ENCODE assay signal across 8 mouse cellular contexts in genomic region chr2:6872131-6872893, GRCm38 (mm10).
A peak's percentile ranks its signal among the peaks of the same experiment; 100 is the strongest.
DNase-seq lines count a peak whose midpoint lies in the region; ATAC-seq and TF ChIP-seq lines count a peak whose summit lies in the region.

No protein-coding gene starts in this region.

- no peak for TF ChIP-seq CTCF in heart, adult 2 months (IDR thresholded peaks at IDR 0.05)
- TF ChIP-seq CTCF in kidney, adult 2 months (conservative IDR thresholded peaks at IDR 0.05; ENCODE audit: insufficient read depth, insufficient read length, low read depth, low read length), result no peak
- TF ChIP-seq CTCF in liver, embryonic 14.5 days (IDR thresholded peaks at IDR 0.05; ENCODE audit: low read depth), result no peak

- H3K4me3 ChIP-seq in erythroblast, embryonic 14.5 days (replicated peaks), result peak overlapping the region; percentile 52
- peak overlapping the region; percentile 67 for H3K4me3 ChIP-seq in heart, adult 2 months
- H3K4me3 ChIP-seq in kidney, adult 2 months (ENCODE audit: insufficient read depth, low read depth, low read length), result peak overlapping the region; percentile 61
- H3K4me3 ChIP-seq in liver, embryonic 14.5 days (ENCODE audit: insufficient read depth in 1 of 2, low read depth in 2 of 2, low read length in 2 of 2), result peak overlapping the region; percentile 56 to 61
- peak overlapping the region; percentile 62 for H3K4me3 ChIP-seq in neural tube, embryonic 11.5 days (ENCODE audit: low read depth, low read length)
- peak overlapping the region; percentile 81 for H3K4me3 ChIP-seq in stomach, embryonic 15.5 days (replicated peaks)

- TF ChIP-seq EP300 in heart, adult 2 months (IDR thresholded peaks at IDR 0.05; ENCODE audit: insufficient read depth, low read depth, low read length), result no peak
- TF ChIP-seq EP300 in liver, embryonic 14.5 days (IDR thresholded peaks at IDR 0.05; ENCODE audit: low read depth), result no peak

- WGBS in heart, adult 2 months, result 1% methylated on average over 94 of the region's 124 CpGs
- WGBS in kidney, adult 2 months, result 2% methylated on average over 112 of the region's 124 CpGs
- WGBS in liver, embryonic 14.5 days (ENCODE audit: insufficient replicate concordance), result under 1% methylated on average over 98 of the region's 124 CpGs
- WGBS in neural tube, embryonic 11.5 days, result under 1% methylated on average over 67 of the region's 124 CpGs
- under 1% methylated on average over 97 of the region's 124 CpGs for WGBS in stomach, embryonic 15.5 days

- intact Hi-C loops in heart, adult 2 months (cut with DNase I), result loop anchor here (5.0 kb wide), 2 partner anchors 210 to 370 kb away; no protein-coding TSS in a partner anchor

- peak; percentile 78 for DNase-seq in embryo, embryonic 10.5 days (ENCODE audit: low spot score)
- peak; percentile 80 to 85 for DNase-seq in heart, adult 2 months
- DNase-seq in kidney, adult 2 months, result peak; percentile 67
- no peak for DNase-seq in liver, embryonic 14.5 days (ENCODE audit: low read depth in 3 of 3, low spot score in 3 of 3)
- DNase-seq in neural tube, embryonic 11.5 days (ENCODE audit: low spot score), result peak; percentile 87

- H3K27ac ChIP-seq in heart, adult 2 months, result peak overlapping the region; percentile 71
- H3K27ac ChIP-seq in kidney, adult 2 months (ENCODE audit: insufficient read depth, low read depth, low read length), result no peak overlapping the region
- H3K27ac ChIP-seq in liver, embryonic 14.5 days, result no peak overlapping the region
- peak overlapping the region; percentile 83 for H3K27ac ChIP-seq in neural tube, embryonic 11.5 days (ENCODE audit: low read depth, low read length)
- H3K27ac ChIP-seq in stomach, embryonic 15.5 days, result peak overlapping the region; percentile 69

- 0 out of 2 replicates have a peak, but pooled peaks cover 2% of the 10 kb centered on the region for H3K79me2 ChIP-seq in heart, adult 2 months (replicated peaks; ENCODE audit: control insufficient read depth, insufficient read depth, low read length)

- no peaks in the 10 kb centered on the region for H3K36me3 ChIP-seq in erythroblast, embryonic 14.5 days (ENCODE audit: control insufficient read depth)
- no peaks in the 10 kb centered on the region for H3K36me3 ChIP-seq in heart, adult 2 months (ENCODE audit: control insufficient read depth, insufficient read depth, low read length)
- H3K36me3 ChIP-seq in kidney, adult 2 months (ENCODE audit: control insufficient read depth, insufficient read depth, low read length), result no peaks in the 10 kb centered on the region
- H3K36me3 ChIP-seq in liver, embryonic 14.5 days (replicated peaks; ENCODE audit: control insufficient read depth, insufficient read depth, low read depth), result no peaks in the 10 kb centered on the region
- H3K36me3 ChIP-seq in neural tube, embryonic 11.5 days (ENCODE audit: control insufficient read depth, insufficient read depth, low read length), result no peaks in the 10 kb centered on the region
- no peaks in the 10 kb centered on the region for H3K36me3 ChIP-seq in stomach, embryonic 15.5 days

- H3K27me3 ChIP-seq in erythroblast, embryonic 14.5 days (ENCODE audit: control insufficient read depth), result peaks cover 59% of the 10 kb centered on the region
- 0 out of 2 replicates have a peak, but pooled peaks cover 2% of the 10 kb centered on the region for H3K27me3 ChIP-seq in heart, adult 2 months (ENCODE audit: control insufficient read depth, insufficient read depth, low read length)
- H3K27me3 ChIP-seq in kidney, adult 2 months (replicated peaks; ENCODE audit: control insufficient read depth, insufficient read depth, low read length), result peaks cover 2% of the 10 kb centered on the region
- peaks cover 33% of the 10 kb centered on the region for H3K27me3 ChIP-seq in liver, embryonic 14.5 days (ENCODE audit: control insufficient read depth, insufficient read depth, low read length)
- H3K27me3 ChIP-seq in neural tube, embryonic 11.5 days (ENCODE audit: control insufficient read depth, insufficient read depth, low read length), result no peaks in the 10 kb centered on the region
- no peaks in the 10 kb centered on the region for H3K27me3 ChIP-seq in stomach, embryonic 15.5 days (replicated peaks)

- no peaks in the 10 kb centered on the region for H3K9me3 ChIP-seq in erythroblast, embryonic 14.5 days (ENCODE audit: control insufficient read depth, low read length)
- no peaks in the 10 kb centered on the region for H3K9me3 ChIP-seq in liver, embryonic 14.5 days (ENCODE audit: control insufficient read depth, low read length)
- no peaks in the 10 kb centered on the region for H3K9me3 ChIP-seq in neural tube, embryonic 11.5 days (ENCODE audit: control insufficient read depth, low read length)
- no peaks in the 10 kb centered on the region for H3K9me3 ChIP-seq in stomach, embryonic 15.5 days

- no peak for TF ChIP-seq POLR2A in heart, adult 2 months (IDR thresholded peaks at IDR 0.05; ENCODE audit: insufficient read depth, low read depth, low read length)
- TF ChIP-seq POLR2A in kidney, adult 2 months (IDR thresholded peaks at IDR 0.05; ENCODE audit: low read depth, low read length), result no peak

- H3K4me1 ChIP-seq in erythroblast, embryonic 14.5 days (ENCODE audit: control insufficient read depth), result no peaks in the 10 kb centered on the region
- no peaks in the 10 kb centered on the region for H3K4me1 ChIP-seq in heart, adult 2 months (ENCODE audit: control insufficient read depth, insufficient read depth, low read length)
- H3K4me1 ChIP-seq in kidney, adult 2 months (ENCODE audit: control insufficient read depth, insufficient read depth, low read length), result no peaks in the 10 kb centered on the region
- no peaks in the 10 kb centered on the region for H3K4me1 ChIP-seq in liver, embryonic 14.5 days (replicated peaks; ENCODE audit: control insufficient read depth in 2 of 2, insufficient read depth in 2 of 2, low read length in 1 of 2)
- H3K4me1 ChIP-seq in neural tube, embryonic 11.5 days (ENCODE audit: control insufficient read depth, insufficient read depth, low read length), result peaks cover 12% of the 10 kb centered on the region
- peaks cover 3% of the 10 kb centered on the region; the same call in 1 of the 2 replicates for H3K4me1 ChIP-seq in stomach, embryonic 15.5 days

- peak overlapping the region; percentile 81 for H3K9ac ChIP-seq in heart, adult 2 months (ENCODE audit: low read depth, low read length)
- no peak overlapping the region for H3K9ac ChIP-seq in liver, embryonic 14.5 days (replicated peaks)
- peak overlapping the region; percentile 82 for H3K9ac ChIP-seq in neural tube, embryonic 11.5 days (ENCODE audit: low read length)
- H3K9ac ChIP-seq in stomach, embryonic 15.5 days, result peak overlapping the region; percentile 63

- ATAC-seq in erythroblast, adult 5-6 weeks (replicated peaks; ENCODE audit: low FRiP score, poor library complexity, severe bottlenecking), result no peak
- ATAC-seq in liver, embryonic 14.5 days (ENCODE audit: insufficient read depth), result peak; percentile 83
- peak; percentile 88 for ATAC-seq in neural tube, embryonic 11.5 days (ENCODE audit: insufficient read depth, low FRiP score, low TSS enrichment)
- ATAC-seq in stomach, embryonic 15.5 days (ENCODE audit: insufficient read depth, low FRiP score, low read depth), result peak; percentile 93

- H3K4me2 ChIP-seq in liver, embryonic 14.5 days (ENCODE audit: low read depth), result peak overlapping the region; percentile 82
- peak overlapping the region; percentile 79 for H3K4me2 ChIP-seq in neural tube, embryonic 11.5 days (ENCODE audit: low read depth)
- H3K4me2 ChIP-seq in stomach, embryonic 15.5 days, result peak overlapping the region; percentile 96

Comparison
In these comparisons a context has a peak if more than half of its experiments do, and no peak if none do; other contexts are left out.
1. DNase-seq: peak in embryo, embryonic 10.5 days (single experiment), heart, adult 2 months (2 of 2), kidney, adult 2 months (single experiment) and neural tube, embryonic 11.5 days (single experiment); none in liver, embryonic 14.5 days (0 of 3).
2. H3K27ac ChIP-seq: peak in heart, adult 2 months (single experiment), neural tube, embryonic 11.5 days (single experiment) and stomach, embryonic 15.5 days (single experiment); none in kidney, adult 2 months (single experiment) and liver, embryonic 14.5 days (single experiment).
3. Peak in every context shown above with its lines, with median percentiles within 50 percentile points of each other: H3K4me3 ChIP-seq and H3K4me2 ChIP-seq.